Mouse (Mus musculus): ENCODE results near the gene Itpr2. TPM values are rescaled to one million over a fixed set of nuclear protein-coding genes. Genes with fewer than 3 reads are reported as not detected.
A peak's percentile ranks its signal among the peaks of the same experiment; 100 is the strongest.

The Itpr2 gene
- polyA plus RNA-seq, 1 experiment = 10.5 TPM

GRCm38 (mm10) chr6:146344732-146345131 lies 157.3 kb downstream of the Itpr2 start:
- Histone ChIP-seq H3K27ac (ENCODE audit: insufficient read depth, low read depth, low read length) (no peak overlapping the region), H3K4me1 (ENCODE audit: control insufficient read depth, insufficient read depth, insufficient read length, low read length) (no peaks in the 10 kb centered on the region), H3K4me3 (ENCODE audit: low read depth, low read length) (no peak overlapping the region), H3K36me3 (ENCODE audit: control insufficient read depth, insufficient read depth, low read length) (0 out of 2 replicates have a peak, but pooled peaks cover 1% of the 10 kb centered on the region), H3K27me3 (ENCODE audit: control insufficient read depth, insufficient read depth, low read length) (no peaks in the 10 kb centered on the region)
- TF ChIP-seq POLR2A (IDR thresholded peaks at IDR 0.05; ENCODE audit: low read depth, low read length) (no peak), CTCF (IDR thresholded peaks at IDR 0.05; ENCODE audit: extremely low read depth, insufficient read length, insufficient replicate concordance, low read depth, low read length) (peak; percentile 36; the same call in 1 of the 2 replicates)
- WGBS = 95% methylated on average over 3 of the region's 3 CpGs

- no peak overlapping the region for H3K4me3 ChIP-seq (ENCODE audit: low read depth, low read length)
- 0 out of 2 replicates have a peak, but pooled peaks cover 1% of the 10 kb centered on the region for H3K36me3 ChIP-seq (ENCODE audit: control insufficient read depth, insufficient read depth, low read length)
- WGBS = 80% methylated on average over 10 of the region's 10 CpGs
- no peaks in the 10 kb centered on the region for H3K4me1 ChIP-seq (ENCODE audit: control insufficient read depth, insufficient read depth, insufficient read length, low read length)
- no peak for TF ChIP-seq POLR2A (IDR thresholded peaks at IDR 0.05; ENCODE audit: low read depth, low read length)
- no peak for TF ChIP-seq CTCF (IDR thresholded peaks at IDR 0.05; ENCODE audit: extremely low read depth, insufficient read length, insufficient replicate concordance, low read depth, low read length)
- no peaks in the 10 kb centered on the region for H3K27me3 ChIP-seq (ENCODE audit: control insufficient read depth, insufficient read depth, low read length)
- no peak overlapping the region for H3K27ac ChIP-seq (ENCODE audit: insufficient read depth, low read depth, low read length)
Observed at GRCm38 (mm10) chr6:146343671-146344384, 158.2 kb downstream of the Itpr2 start.

GRCm38 (mm10) chr6:146342995-146343394 lies 159.0 kb downstream of the Itpr2 start:
- H3K27ac ChIP-seq (ENCODE audit: insufficient read depth, low read depth, low read length) = no peak overlapping the region
- WGBS = 82% methylated on average over 6 of the region's 6 CpGs
- no peaks in the 10 kb centered on the region for H3K4me1 ChIP-seq (ENCODE audit: control insufficient read depth, insufficient read depth, insufficient read length, low read length)
- H3K27me3 ChIP-seq (ENCODE audit: control insufficient read depth, insufficient read depth, low read length) = no peaks in the 10 kb centered on the region
- H3K4me3 ChIP-seq (ENCODE audit: low read depth, low read length) = no peak overlapping the region
- TF ChIP-seq CTCF (IDR thresholded peaks at IDR 0.05; ENCODE audit: extremely low read depth, insufficient read length, insufficient replicate concordance, low read depth, low read length) (no peak), POLR2A (IDR thresholded peaks at IDR 0.05; ENCODE audit: low read depth, low read length) (no peak)
- H3K36me3 ChIP-seq (ENCODE audit: control insufficient read depth, insufficient read depth, low read length) = 0 out of 2 replicates have a peak, but pooled peaks cover 1% of the 10 kb centered on the region

- Histone ChIP-seq H3K36me3 (ENCODE audit: control insufficient read depth, insufficient read depth, low read length) (0 out of 2 replicates have a peak, but pooled peaks cover 1% of the 10 kb centered on the region), H3K4me1 (ENCODE audit: control insufficient read depth, insufficient read depth, insufficient read length, low read length) (no peaks in the 10 kb centered on the region), H3K27me3 (ENCODE audit: control insufficient read depth, insufficient read depth, low read length) (no peaks in the 10 kb centered on the region), H3K27ac (ENCODE audit: insufficient read depth, low read depth, low read length) (no peak overlapping the region), H3K4me3 (ENCODE audit: low read depth, low read length) (no peak overlapping the region)
- TF ChIP-seq POLR2A (IDR thresholded peaks at IDR 0.05; ENCODE audit: low read depth, low read length) (no peak), CTCF (IDR thresholded peaks at IDR 0.05; ENCODE audit: extremely low read depth, insufficient read length, insufficient replicate concordance, low read depth, low read length) (no peak)
- 86% methylated on average over 3 of the region's 3 CpGs for WGBS
Observed at GRCm38 (mm10) chr6:146341934-146342333, 160.1 kb downstream of the Itpr2 start.

DNA sequence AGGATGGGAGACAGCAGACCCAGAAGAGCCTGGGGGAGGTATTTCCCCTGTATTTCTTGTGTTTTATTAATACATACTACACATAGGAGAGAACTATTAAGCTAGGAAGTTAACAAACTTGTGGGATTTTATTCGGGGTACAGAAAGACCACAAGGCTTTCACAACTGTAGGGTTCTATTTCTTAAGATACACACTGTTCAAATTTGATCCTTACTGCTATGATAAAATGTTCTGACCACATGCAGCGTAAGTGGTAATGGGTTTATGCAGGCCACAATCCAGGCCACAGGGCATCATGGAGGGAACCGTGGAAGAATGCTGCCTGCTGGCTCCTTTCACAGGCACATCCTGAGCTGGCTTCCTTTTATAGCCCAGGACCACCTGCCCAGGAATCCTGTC lies 160.6 kb downstream of the Itpr2 start:
- Histone ChIP-seq H3K27me3 (ENCODE audit: control insufficient read depth, insufficient read depth, low read length) (no peaks in the 10 kb centered on the region), H3K36me3 (ENCODE audit: control insufficient read depth, insufficient read depth, low read length) (0 out of 2 replicates have a peak, but pooled peaks cover 1% of the 10 kb centered on the region), H3K27ac (ENCODE audit: insufficient read depth, low read depth, low read length) (no peak overlapping the region), H3K4me1 (ENCODE audit: control insufficient read depth, insufficient read depth, insufficient read length, low read length) (no peaks in the 10 kb centered on the region), H3K4me3 (ENCODE audit: low read depth, low read length) (no peak overlapping the region)
- WGBS = 91% methylated on average over 3 of the region's 3 CpGs
- TF ChIP-seq POLR2A (IDR thresholded peaks at IDR 0.05; ENCODE audit: low read depth, low read length) = no peak
- no peak for TF ChIP-seq CTCF (IDR thresholded peaks at IDR 0.05; ENCODE audit: extremely low read depth, insufficient read length, insufficient replicate concordance, low read depth, low read length)

DNA sequence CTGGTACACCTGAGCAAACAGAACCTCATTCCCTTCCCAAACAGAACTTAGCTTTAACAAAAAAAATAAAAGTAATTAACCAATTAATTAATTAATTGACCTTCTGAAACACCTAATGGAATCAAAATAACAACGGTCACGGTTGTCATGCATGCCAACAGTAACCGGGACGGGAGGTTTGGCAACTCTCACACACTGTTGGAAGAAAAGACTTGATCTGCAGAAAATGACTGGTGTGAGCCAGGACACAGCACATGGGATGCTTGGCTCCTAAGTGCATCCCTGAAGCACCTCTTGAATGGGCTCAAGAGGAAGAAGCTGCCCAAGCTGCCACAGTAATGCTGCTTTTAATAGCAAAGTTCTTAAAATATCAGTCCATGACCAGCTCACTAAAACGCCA lies 161.1 kb downstream of the Itpr2 start:
- WGBS = 90% methylated on average over 5 of the region's 5 CpGs
- no peaks in the 10 kb centered on the region for H3K4me1 ChIP-seq (ENCODE audit: control insufficient read depth, insufficient read depth, insufficient read length, low read length)
- no peak overlapping the region for H3K4me3 ChIP-seq (ENCODE audit: low read depth, low read length)
- TF ChIP-seq CTCF (IDR thresholded peaks at IDR 0.05; ENCODE audit: extremely low read depth, insufficient read length, insufficient replicate concordance, low read depth, low read length) (no peak), POLR2A (IDR thresholded peaks at IDR 0.05; ENCODE audit: low read depth, low read length) (no peak)
- H3K27ac ChIP-seq (ENCODE audit: insufficient read depth, low read depth, low read length) = no peak overlapping the region
- no peaks in the 10 kb centered on the region for H3K27me3 ChIP-seq (ENCODE audit: control insufficient read depth, insufficient read depth, low read length)
- 0 out of 2 replicates have a peak, but pooled peaks cover 1% of the 10 kb centered on the region for H3K36me3 ChIP-seq (ENCODE audit: control insufficient read depth, insufficient read depth, low read length)

GRCm38 (mm10) chr6:146339779-146340178 lies 162.2 kb downstream of the Itpr2 start:
- no peak overlapping the region for H3K27ac ChIP-seq (ENCODE audit: insufficient read depth, low read depth, low read length)
- H3K36me3 ChIP-seq (ENCODE audit: control insufficient read depth, insufficient read depth, low read length) = no peaks in the 10 kb centered on the region
- no peaks in the 10 kb centered on the region for H3K27me3 ChIP-seq (ENCODE audit: control insufficient read depth, insufficient read depth, low read length)
- H3K4me1 ChIP-seq (ENCODE audit: control insufficient read depth, insufficient read depth, insufficient read length, low read length) = no peaks in the 10 kb centered on the region
- no peak overlapping the region for H3K4me3 ChIP-seq (ENCODE audit: low read depth, low read length)
- peak; percentile 37; the same call in 1 of the 2 replicates for TF ChIP-seq CTCF (IDR thresholded peaks at IDR 0.05; ENCODE audit: extremely low read depth, insufficient read length, insufficient replicate concordance, low read depth, low read length)
- no peak for TF ChIP-seq POLR2A (IDR thresholded peaks at IDR 0.05; ENCODE audit: low read depth, low read length)
- WGBS = 62% methylated on average over 10 of the region's 10 CpGs
